Mouse (Mus musculus): ENCODE results near the gene Hat1. TPM values are rescaled to one million over a fixed set of nuclear protein-coding genes. Genes with fewer than 3 reads are reported as not detected.
"Not testable (repeated sequence)": the region's sequence is repeated elsewhere in the genome, so short reads cannot be mapped to it uniquely, and the experiment has no call there.

The Hat1 gene
- polyA plus RNA-seq, 1 experiment from 2014 or later: 147 TPM

GRCm38 (mm10) chr2:71354055-71354425 is 34.7 kb upstream of the Hat1 start:
- Histone ChIP-seq H3K9ac (replicated peaks) (no peak overlapping the region), H3K27ac (no peak overlapping the region), H3K4me1 (replicated peaks) (no peaks in the 10 kb centered on the region), H3K36me3 (no peaks in the 10 kb centered on the region), H3K4me2 (no peak overlapping the region), H3K9me3 (no peaks in the 10 kb centered on the region), H3K4me3 (replicated peaks) (no peak overlapping the region), H3K27me3 (no peaks in the 10 kb centered on the region)
- no peak for ATAC-seq (ENCODE audit: insufficient number of reproducible peaks, insufficient read depth, low FRiP score, low TSS enrichment, low read depth)
- 73% methylated on average over 5 of the region's 5 CpGs for WGBS

- 87% methylated on average over 5 of the region's 5 CpGs for WGBS
- Histone ChIP-seq H3K4me2 (no peak overlapping the region), H3K36me3 (peaks cover 6% of the 10 kb centered on the region; the same call in 1 of the 2 replicates), H3K4me1 (replicated peaks) (no peaks in the 10 kb centered on the region), H3K4me3 (replicated peaks) (no peak overlapping the region), H3K27me3 (no peaks in the 10 kb centered on the region), H3K9me3 (no peaks in the 10 kb centered on the region), H3K27ac (no peak overlapping the region), H3K9ac (replicated peaks) (no peak overlapping the region)
- no peak for ATAC-seq (ENCODE audit: insufficient number of reproducible peaks, insufficient read depth, low FRiP score, low TSS enrichment, low read depth)
Observed at GRCm38 (mm10) chr2:71358347-71358746, 30.4 kb upstream of the Hat1 start.

GRCm38 (mm10) chr2:71360192-71360591 is 28.6 kb upstream of the Hat1 start:
- Histone ChIP-seq H3K9ac (replicated peaks) (no peak overlapping the region), H3K27me3 (no peaks in the 10 kb centered on the region), H3K4me2 (no peak overlapping the region), H3K4me3 (replicated peaks) (no peak overlapping the region), H3K4me1 (replicated peaks) (no peaks in the 10 kb centered on the region), H3K36me3 (peaks cover 6% of the 10 kb centered on the region; the same call in 1 of the 2 replicates), H3K27ac (no peak overlapping the region), H3K9me3 (no peaks in the 10 kb centered on the region)
- ATAC-seq (ENCODE audit: insufficient number of reproducible peaks, insufficient read depth, low FRiP score, low TSS enrichment, low read depth): no peak
- 79% methylated on average over 1 of the region's 1 CpGs for WGBS

GRCm38 (mm10) chr2:71366618-71367124 is 22.1 kb upstream of the Hat1 start:
- peak overlapping the region; percentile 79 for H3K9ac ChIP-seq (replicated peaks)
- 0 out of 2 replicates have a peak, but pooled peaks cover 3% of the 10 kb centered on the region for H3K4me1 ChIP-seq (replicated peaks)
- no peak for ATAC-seq (ENCODE audit: insufficient number of reproducible peaks, insufficient read depth, low FRiP score, low TSS enrichment, low read depth)
- H3K36me3 ChIP-seq: peaks cover 6% of the 10 kb centered on the region; the same call in 1 of the 2 replicates
- no peaks in the 10 kb centered on the region for H3K27me3 ChIP-seq
- peak overlapping the region; percentile 74 for H3K4me2 ChIP-seq
- WGBS: 22% methylated on average over 9 of the region's 9 CpGs
- H3K27ac ChIP-seq: no peak overlapping the region
- no peaks in the 10 kb centered on the region for H3K9me3 ChIP-seq
- H3K4me3 ChIP-seq (replicated peaks): peak overlapping the region; percentile 68

GRCm38 (mm10) chr2:71367125-71367880 is 21.5 kb upstream of the Hat1 start, which contains the start of gene Slc25a12:
Gene Slc25a12, minus strand, starts transcription at chr2:71367749.
- H3K36me3 ChIP-seq: peaks cover under 1% of the 10 kb centered on the region; the same call in 1 of the 2 replicates
- no peaks in the 10 kb centered on the region for H3K27me3 ChIP-seq
- peak within 1 kb of the TSS; percentile 79 for H3K9ac ChIP-seq (replicated peaks)
- H3K27ac ChIP-seq: peak within 1 kb of the TSS; percentile 70
- H3K4me3 ChIP-seq (replicated peaks): peak within 1 kb of the TSS; percentile 68
- H3K9me3 ChIP-seq: no peaks in the 10 kb centered on the region
- peak; percentile 88 for ATAC-seq (ENCODE audit: insufficient number of reproducible peaks, insufficient read depth, low FRiP score, low TSS enrichment, low read depth)
- WGBS: under 1% methylated on average over 57 of the region's 57 CpGs
- 0 out of 2 replicates have a peak, but pooled peaks cover 3% of the 10 kb centered on the region for H3K4me1 ChIP-seq (replicated peaks)
- peak within 1 kb of the TSS; percentile 74 for H3K4me2 ChIP-seq

GRCm38 (mm10) chr2:71368086-71368485 is 20.7 kb upstream of the Hat1 start:
- Histone ChIP-seq H3K36me3 (no peaks in the 10 kb centered on the region), H3K4me1 (replicated peaks) (0 out of 2 replicates have a peak, but pooled peaks cover 3% of the 10 kb centered on the region), H3K4me2 (peak overlapping the region; percentile 74), H3K9ac (replicated peaks) (no peak overlapping the region), H3K4me3 (replicated peaks) (peak overlapping the region; percentile 68; the same call in 1 of the 2 replicates), H3K9me3 (no peaks in the 10 kb centered on the region), H3K27ac (no peak overlapping the region), H3K27me3 (no peaks in the 10 kb centered on the region)
- no peak for ATAC-seq (ENCODE audit: insufficient number of reproducible peaks, insufficient read depth, low FRiP score, low TSS enrichment, low read depth)
- WGBS: 48% methylated on average over 8 of the region's 8 CpGs

GRCm38 (mm10) chr2:71371790-71372189 is 17.0 kb upstream of the Hat1 start:
- H3K9me3 ChIP-seq: no peaks in the 10 kb centered on the region
- no peak overlapping the region for H3K9ac ChIP-seq (replicated peaks)
- no peaks in the 10 kb centered on the region for H3K36me3 ChIP-seq
- no peak overlapping the region for H3K27ac ChIP-seq
- 0 out of 2 replicates have a peak, but pooled peaks cover 3% of the 10 kb centered on the region for H3K4me1 ChIP-seq (replicated peaks)
- no peak overlapping the region for H3K4me2 ChIP-seq
- 91% methylated on average over 5 of the region's 5 CpGs for WGBS
- no peaks in the 10 kb centered on the region for H3K27me3 ChIP-seq
- H3K4me3 ChIP-seq (replicated peaks): no peak overlapping the region
- ATAC-seq (ENCODE audit: insufficient number of reproducible peaks, insufficient read depth, low FRiP score, low TSS enrichment, low read depth): no peak

- not testable (repeated sequence) for H3K4me1 ChIP-seq (replicated peaks); H3K9me3 ChIP-seq; H3K4me2 ChIP-seq; ATAC-seq (ENCODE audit: insufficient number of reproducible peaks, insufficient read depth, low FRiP score, low TSS enrichment, low read depth); H3K27ac ChIP-seq; H3K27me3 ChIP-seq; H3K4me3 ChIP-seq (replicated peaks); H3K36me3 ChIP-seq; H3K9ac ChIP-seq (replicated peaks)
- 83% methylated on average over 4 of the region's 4 CpGs for WGBS
Observed at GRCm38 (mm10) chr2:71372261-71372660, 16.5 kb upstream of the Hat1 start.

- Histone ChIP-seq H3K27ac (no peak overlapping the region), H3K36me3 (no peaks in the 10 kb centered on the region), H3K4me2 (no peak overlapping the region), H3K9ac (replicated peaks) (no peak overlapping the region), H3K9me3 (no peaks in the 10 kb centered on the region), H3K4me3 (replicated peaks) (no peak overlapping the region), H3K27me3 (no peaks in the 10 kb centered on the region), H3K4me1 (replicated peaks) (no peaks in the 10 kb centered on the region)
- WGBS: 63% methylated on average over 8 of the region's 8 CpGs
- no peak for ATAC-seq (ENCODE audit: insufficient number of reproducible peaks, insufficient read depth, low FRiP score, low TSS enrichment, low read depth)
Observed at GRCm38 (mm10) chr2:71374275-71375155, 14.2 kb upstream of the Hat1 start.

GRCm38 (mm10) chr2:71376433-71376906 is 12.3 kb upstream of the Hat1 start:
- Histone ChIP-seq H3K9ac (replicated peaks) (no peak overlapping the region), H3K27me3 (no peaks in the 10 kb centered on the region), H3K4me2 (peak overlapping the region; percentile 23; the same call in 1 of the 2 replicates), H3K9me3 (no peaks in the 10 kb centered on the region), H3K4me3 (replicated peaks) (no peak overlapping the region), H3K36me3 (no peaks in the 10 kb centered on the region), H3K4me1 (replicated peaks) (no peaks in the 10 kb centered on the region), H3K27ac (no peak overlapping the region)
- no peak for ATAC-seq (ENCODE audit: insufficient number of reproducible peaks, insufficient read depth, low FRiP score, low TSS enrichment, low read depth)
- WGBS: 39% methylated on average over 11 of the region's 11 CpGs

GRCm38 (mm10) chr2:71377426-71377825 is 11.3 kb upstream of the Hat1 start:
- Histone ChIP-seq H3K4me2 (no peak overlapping the region), H3K27me3 (no peaks in the 10 kb centered on the region)
- WGBS: 91% methylated on average over 5 of the region's 5 CpGs

More at GRCm38 (mm10) chr2:71377426-71377825, 11.3 kb upstream of the Hat1 start:
- H3K9ac ChIP-seq (replicated peaks): no peak overlapping the region
- H3K9me3 ChIP-seq: no peaks in the 10 kb centered on the region
- H3K36me3 ChIP-seq: no peaks in the 10 kb centered on the region
- H3K27ac ChIP-seq: no peak overlapping the region
- H3K4me3 ChIP-seq (replicated peaks): no peak overlapping the region
- H3K4me1 ChIP-seq (replicated peaks): no peaks in the 10 kb centered on the region
- no peak for ATAC-seq (ENCODE audit: insufficient number of reproducible peaks, insufficient read depth, low FRiP score, low TSS enrichment, low read depth)
